Mouse (Mus musculus) liver, embryonic 14.5 days (tissue): ENCODE measurements around the gene Ppm1l.

Source experiments
- CTCF ChIP-seq: IDR thresholded peaks from 2 replicates; pipeline ENCODE4 v1.5.1; 2016; ENCODE audit warnings: antibody characterized with exemption, low read depth, control low read depth
- EP300 ChIP-seq: IDR thresholded peaks from 2 replicates; pipeline ENCODE4 v1.6.1; 2016; ENCODE audit warnings: antibody characterized with exemption, low read depth

GRCm38 (mm10) chr3:69438773-69439514, 122.3 kb downstream of the Ppm1l start:
- no peak for TF ChIP-seq CTCF
- no peak for TF ChIP-seq EP300
